Mouse (Mus musculus) layer of hippocampus, adult 11-12 months (tissue): Measurements from ENCODE around the gene Vmn1r15.

Source experiments
- DNase-seq: peaks from one replicate; pipeline ENCODE4 v3.0.0; 2022; ENCODE audit warnings: low spot score

Vmn1r15 gene

GRCm38 (mm10) chr6:57257652-57258051 is at the start of gene Vmn1r15:
Gene Vmn1r15, plus strand, starts transcription at chr6:57257952.
- DNase-seq, result no peak

GRCm38 (mm10) chr6:57231386-57231785 is 26.4 kb upstream of the Vmn1r15 start, which contains the start of gene Vmn1r14:
Gene Vmn1r14, plus strand, starts transcription at chr6:57231686.
- no peak for DNase-seq

GRCm38 (mm10) chr6:57260990-57261389 is 3.2 kb downstream of the Vmn1r15 start:
- no peak for DNase-seq

GRCm38 (mm10) chr6:57271881-57272280 is 14.1 kb downstream of the Vmn1r15 start:
- no peak for DNase-seq

DNA sequence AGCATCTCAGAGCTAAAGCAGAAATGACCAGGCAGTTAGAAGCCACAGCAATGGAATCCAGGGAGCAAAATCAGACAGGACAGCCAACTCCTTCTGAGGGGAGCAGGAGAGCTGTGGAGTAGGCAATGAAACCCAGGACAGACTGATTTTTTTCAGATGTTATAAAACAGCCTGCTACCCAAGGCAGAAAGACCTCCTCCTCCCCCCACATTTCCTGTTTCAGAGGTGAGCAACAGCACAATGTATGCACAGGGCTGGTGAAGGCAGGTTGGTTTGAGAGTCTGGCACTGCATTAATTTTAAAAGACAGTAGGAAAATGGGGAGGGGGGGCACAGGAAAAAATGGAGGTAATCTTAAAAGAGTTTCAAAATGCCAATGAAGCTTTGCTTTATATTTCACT is 14.8 kb downstream of the Vmn1r15 start:
- no peak for DNase-seq

DNA sequence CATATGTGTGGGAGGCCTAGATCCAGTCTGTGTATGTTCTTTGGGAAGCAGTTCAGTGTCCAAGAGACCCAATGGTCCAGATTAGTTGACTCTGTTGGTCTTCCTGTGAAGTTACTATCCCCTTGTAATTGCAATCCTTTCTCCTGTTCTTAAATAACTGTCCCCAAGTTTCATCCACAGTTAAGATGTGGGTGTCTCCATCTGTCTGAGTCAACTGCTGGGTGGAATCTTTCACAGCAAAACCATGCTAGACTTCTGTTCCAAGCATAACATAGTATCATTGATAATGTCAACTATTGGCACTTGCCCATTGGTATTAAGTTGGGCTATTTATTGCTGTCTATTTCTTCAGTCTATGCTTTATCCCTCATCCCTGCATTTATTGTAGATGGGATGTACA is 21.2 kb downstream of the Vmn1r15 start:
- DNase-seq, result no peak
